Mouse (Mus musculus) thymus, adult 2 months (tissue): Measurements from ENCODE around the gene Kalrn. TPM values are rescaled to one million over a fixed set of nuclear protein-coding genes. Genes with fewer than 3 reads are reported as not detected.

ENCODE experiments used
- DNase-seq: peaks from one replicate; pipeline ENCODE4 v3.0.0; 2021
- H3K27ac ChIP-seq: fragments of 200-500 bp; 2 replicates; pipeline ENCODE4 v1.5.1; 2012; ENCODE audit warnings: low read length, control low read depth; ENCODE audit not compliant: control insufficient read depth, insufficient read depth
- H3K27me3 ChIP-seq: fragments of 200-500 bp; 2 replicates; pipeline ENCODE4 v1.6.1; 2012; ENCODE audit warnings: mild to moderate bottlenecking, low read length, moderate library complexity, mixed read lengths; ENCODE audit not compliant: control insufficient read depth, insufficient read depth
- H3K36me3 ChIP-seq: fragments of 200-500 bp; 2 replicates; pipeline ENCODE4 v1.6.1; 2012; ENCODE audit warnings: mild to moderate bottlenecking, low read length, moderate library complexity; ENCODE audit not compliant: control insufficient read depth, insufficient read depth
- H3K4me1 ChIP-seq: fragments of 200-500 bp; replicated peaks from 2 replicates; pipeline ENCODE4 v1.6.1; 2012; ENCODE audit warnings: low read length; ENCODE audit not compliant: control insufficient read depth, insufficient read depth
- H3K4me3 ChIP-seq: fragments of 200-500 bp; 2 replicates; pipeline ENCODE4 v1.5.1; 2012; ENCODE audit warnings: mild to moderate bottlenecking, low read length, control low read depth, moderate library complexity; ENCODE audit not compliant: control insufficient read depth, insufficient read depth
- CTCF ChIP-seq: fragments of 200-500 bp; IDR thresholded peaks from 2 replicates; pipeline ENCODE4 v1.5.1; 2012; ENCODE audit warnings: mild to moderate bottlenecking, control low read depth, low read length, moderate library complexity, borderline replicate concordance; ENCODE audit not compliant: control insufficient read depth, poor library complexity, insufficient read depth; ENCODE audit errors: extremely low read depth
- POLR2A ChIP-seq: fragments of 200-500 bp; IDR thresholded peaks from 2 replicates; pipeline ENCODE4 v1.6.1; 2012; ENCODE audit warnings: mild to moderate bottlenecking, low read length, control low read depth, moderate library complexity; ENCODE audit not compliant: control insufficient read depth, poor library complexity, insufficient read depth; ENCODE audit errors: extremely low read depth
- WGBS: fragments of 180-500 bp; shearing (Covaris S2); methylation state at CpG from one replicate; pipeline ENCODE4 v1.1.7; 2018; 5-methylcytosine and 5-hydroxymethylcytosine counted together
- polyA plus RNA-seq: library from polyadenylated mRNA; depleted of rRNA; stranded (reverse); fragments of >200 nt; gene quantifications from 2 replicates; pipeline ENCODE4 v1.2.3, GENCODE M21; 2012

The Kalrn gene
- polyA plus RNA-seq, 1 experiment, result 2.9 TPM

DNA sequence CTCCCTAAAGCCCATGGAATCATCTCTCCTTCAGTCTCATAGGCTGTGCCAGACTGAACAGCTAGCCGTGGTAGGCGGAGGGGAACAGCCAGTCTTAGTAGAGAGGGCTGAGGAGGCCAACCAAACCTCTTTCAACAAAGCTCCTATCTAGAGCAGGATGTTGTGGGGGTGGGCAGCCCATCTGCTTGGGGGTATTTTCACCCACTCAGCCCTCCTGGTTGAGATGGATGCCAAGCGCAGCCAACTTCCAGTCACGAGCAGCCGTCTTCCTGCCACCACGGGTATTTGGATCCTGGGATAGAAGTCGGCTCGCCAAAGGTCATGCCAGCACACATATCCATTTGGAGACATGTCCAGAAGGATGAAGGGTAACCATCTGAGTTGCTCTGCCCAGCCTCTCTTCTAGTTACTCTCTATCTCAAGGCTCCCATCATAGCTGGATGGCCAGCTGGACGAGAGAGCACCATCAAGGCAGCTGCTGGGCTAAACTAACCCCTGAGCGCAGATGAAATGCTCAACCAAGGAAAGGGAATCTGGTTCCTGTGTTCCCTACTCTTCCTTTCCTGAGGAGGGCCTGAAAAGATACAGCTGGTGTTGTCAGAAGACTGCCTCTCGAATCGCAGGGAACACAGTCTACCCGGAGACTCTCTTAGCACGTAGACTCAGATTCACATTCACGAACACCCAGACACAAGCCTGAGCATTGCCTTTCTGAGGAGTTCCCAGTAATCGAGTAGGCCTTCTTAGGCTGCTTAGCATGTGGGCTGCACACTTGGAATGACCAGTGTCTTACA is 331.2 kb downstream of the Kalrn start:
- WGBS, result 97% methylated on average over 16 of the region's 16 CpGs
- no peaks in the 10 kb centered on the region for H3K27me3 ChIP-seq
- no peak for DNase-seq
- TF ChIP-seq POLR2A, result no peak
- no peak for TF ChIP-seq CTCF
- H3K4me3 ChIP-seq, result no peak overlapping the region
- H3K27ac ChIP-seq, result no peak overlapping the region
- H3K36me3 ChIP-seq, result no peaks in the 10 kb centered on the region
- H3K4me1 ChIP-seq, result no peaks in the 10 kb centered on the region

DNA sequence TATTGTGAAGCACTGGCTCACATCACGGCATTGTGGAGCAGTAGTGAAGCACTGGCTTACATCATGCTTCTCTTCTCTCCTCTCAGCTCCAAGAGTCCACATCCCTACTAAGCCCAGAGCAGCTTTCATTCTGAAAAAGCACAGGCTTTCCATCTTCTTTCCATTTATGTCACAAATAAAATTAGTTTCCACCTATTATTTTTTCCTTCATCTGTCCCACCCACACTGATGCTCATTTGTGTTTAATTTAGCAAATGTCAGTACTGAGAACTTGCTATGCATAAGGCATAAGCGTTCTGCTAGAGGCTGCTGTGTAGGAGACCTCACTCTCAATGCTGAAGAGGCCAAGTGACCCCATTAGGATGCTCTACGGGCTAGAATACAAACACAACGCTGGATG is 333.7 kb downstream of the Kalrn start:
- 91% methylated on average over 4 of the region's 4 CpGs for WGBS
- Histone ChIP-seq H3K27ac (no peak overlapping the region), H3K36me3 (no peaks in the 10 kb centered on the region), H3K4me3 (no peak overlapping the region), H3K4me1 (no peaks in the 10 kb centered on the region), H3K27me3 (no peaks in the 10 kb centered on the region)
- DNase-seq, result no peak
- TF ChIP-seq POLR2A (no peak), CTCF (no peak)

DNA sequence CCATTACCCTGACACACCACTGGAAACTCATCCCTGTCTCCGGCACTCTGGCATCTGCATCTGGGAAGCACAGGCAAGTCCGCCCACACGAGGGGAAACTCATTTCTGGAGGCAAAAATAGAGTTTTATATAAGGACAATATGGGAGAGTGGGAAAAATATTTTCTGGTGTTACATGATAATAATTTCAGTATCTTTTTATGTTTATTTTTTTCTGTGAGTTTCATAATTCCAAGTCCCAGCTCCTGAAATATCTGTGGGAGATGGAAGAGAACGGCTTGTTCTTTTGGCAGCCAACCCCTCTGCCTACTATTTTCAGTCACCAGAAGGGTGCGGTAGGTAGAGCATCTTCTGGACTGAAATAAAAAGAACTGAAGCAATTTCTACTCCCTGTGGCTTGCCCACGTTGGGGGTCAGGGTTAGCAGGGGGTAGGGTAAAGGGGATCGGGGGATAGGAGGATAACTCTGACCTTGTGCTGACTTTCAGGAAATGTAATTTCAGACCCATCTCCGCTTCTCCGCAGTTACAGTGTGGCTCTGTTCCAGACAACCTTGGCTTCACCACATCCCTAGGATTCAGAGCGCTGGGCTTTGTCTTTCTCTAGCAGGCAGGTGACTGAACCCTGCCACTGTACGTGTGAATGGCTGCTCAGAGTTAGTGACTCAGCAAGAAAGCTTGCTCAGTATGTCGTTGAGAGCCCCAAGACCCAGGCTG is 336.3 kb downstream of the Kalrn start:
- WGBS, result 73% methylated on average over 12 of the region's 12 CpGs
- Histone ChIP-seq H3K4me3 (no peak overlapping the region), H3K27me3 (no peaks in the 10 kb centered on the region), H3K27ac (no peak overlapping the region), H3K4me1 (no peaks in the 10 kb centered on the region), H3K36me3 (no peaks in the 10 kb centered on the region)
- no peak for DNase-seq
- TF ChIP-seq POLR2A (no peak), CTCF (no peak)

DNA sequence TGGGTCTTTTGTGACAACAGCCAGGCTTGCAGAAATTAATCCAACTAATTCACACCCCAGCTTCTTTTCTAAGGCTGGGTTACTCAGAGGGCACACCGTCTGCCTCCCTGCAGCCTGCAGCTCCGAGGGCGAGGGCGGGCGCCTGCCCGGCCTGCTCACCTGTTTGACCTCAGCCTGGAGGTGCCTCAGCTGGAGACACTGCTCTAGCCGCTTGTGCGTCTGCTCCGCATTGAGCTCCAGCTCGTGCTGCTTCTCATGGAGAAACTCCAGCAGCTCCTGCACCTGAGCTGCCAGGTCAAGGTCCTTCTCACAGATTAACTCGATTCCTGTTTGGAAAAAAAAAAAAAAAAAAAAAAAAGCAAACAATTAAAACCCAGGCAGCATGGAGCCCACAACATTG is 338.2 kb downstream of the Kalrn start:
- H3K27me3 ChIP-seq, result no peaks in the 10 kb centered on the region
- 94% methylated on average over 11 of the region's 11 CpGs for WGBS
- no peak for DNase-seq
- TF ChIP-seq POLR2A (no peak), CTCF (no peak)
- H3K4me1 ChIP-seq, result no peaks in the 10 kb centered on the region
- H3K36me3 ChIP-seq, result no peaks in the 10 kb centered on the region
- H3K27ac ChIP-seq, result no peak overlapping the region
- H3K4me3 ChIP-seq, result no peak overlapping the region

DNA sequence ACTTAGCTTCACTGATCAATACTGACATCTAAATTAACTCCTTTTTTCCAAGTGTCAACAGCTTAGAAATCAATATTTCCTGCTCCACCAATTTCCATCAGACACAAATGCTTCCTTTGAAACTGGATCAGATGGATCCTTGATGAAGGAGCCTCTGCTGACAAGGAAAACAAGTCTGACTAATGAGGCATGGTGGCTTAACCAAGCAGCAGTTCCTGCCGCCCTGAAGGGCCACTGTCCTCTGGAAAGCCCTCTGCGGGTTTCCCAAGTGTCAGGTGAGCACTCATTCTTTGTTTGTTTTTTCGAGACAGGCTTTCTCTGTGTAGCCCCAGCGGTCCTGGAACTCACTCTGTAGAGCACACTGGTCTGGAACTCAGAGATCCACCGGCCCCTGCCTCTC is 341.4 kb downstream of the Kalrn start:
- Histone ChIP-seq H3K27me3 (no peaks in the 10 kb centered on the region), H3K4me3 (no peak overlapping the region), H3K27ac (no peak overlapping the region), H3K4me1 (no peaks in the 10 kb centered on the region), H3K36me3 (no peaks in the 10 kb centered on the region)
- 92% methylated on average over 5 of the region's 5 CpGs for WGBS
- DNase-seq, result no peak
- no peak for TF ChIP-seq POLR2A
- no peak for TF ChIP-seq CTCF

DNA sequence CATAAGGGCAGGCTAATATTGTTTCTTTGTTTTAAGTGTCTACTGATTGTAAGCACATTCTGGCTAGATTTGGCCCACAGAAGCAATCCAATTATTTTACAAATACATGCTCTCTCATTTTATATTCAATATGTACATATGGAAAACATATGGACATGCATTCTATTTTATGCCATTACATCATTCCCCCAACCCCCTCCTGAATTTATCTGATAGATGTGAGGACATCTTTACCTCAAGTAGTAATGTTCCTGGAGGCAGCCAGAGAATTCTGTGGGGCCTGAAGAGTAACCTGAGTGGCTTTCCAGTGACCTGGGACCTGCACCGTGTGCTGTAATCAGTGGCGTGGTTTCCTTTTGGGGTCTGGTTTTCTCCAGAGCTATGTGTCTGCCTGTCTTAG is 342.2 kb downstream of the Kalrn start:
- no peak overlapping the region for H3K4me3 ChIP-seq
- 36% methylated on average over 2 of the region's 2 CpGs for WGBS
- H3K27ac ChIP-seq, result no peak overlapping the region
- no peak for DNase-seq
- H3K36me3 ChIP-seq, result no peaks in the 10 kb centered on the region
- TF ChIP-seq POLR2A, result no peak
- no peaks in the 10 kb centered on the region for H3K27me3 ChIP-seq
- no peaks in the 10 kb centered on the region for H3K4me1 ChIP-seq
